Mouse (Mus musculus): ENCODE results near the gene Gm28269.

DNA sequence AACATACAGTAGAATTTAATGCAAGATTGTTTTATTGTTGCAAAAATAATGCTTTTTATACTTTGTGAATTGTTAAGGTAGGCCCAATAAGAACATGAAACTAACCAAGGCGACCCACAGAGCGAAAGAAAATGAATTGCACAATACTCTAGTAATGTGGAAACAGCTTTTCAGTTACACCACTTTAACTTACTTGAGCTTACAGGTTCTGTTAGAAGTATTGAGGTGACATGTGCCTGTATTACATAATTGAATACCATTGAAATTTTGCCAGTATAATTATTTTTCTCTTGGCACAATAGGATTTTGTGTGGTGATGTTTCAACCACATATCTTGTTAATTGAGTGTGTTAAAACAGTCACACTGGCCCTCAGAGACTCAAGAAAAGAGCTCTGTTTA lies 28.0 kb downstream of the Gm28269 start:
- TF ChIP-seq CTCF (IDR thresholded peaks at IDR 0.05; ENCODE audit: low read depth, low read length) = no peak
- no peak for TF ChIP-seq POLR2A (IDR thresholded peaks at IDR 0.05; ENCODE audit: borderline replicate concordance, low read depth, low read length)
